Mouse (Mus musculus) adrenal gland, adult 18-20 months (tissue): ENCODE measurements at regions not wholly inside any gene's neighbourhood (a gene's known extent, or its start where the extent isn't known, plus 50 kb on each side); places are given as distances from the start of the nearest gene placed in this dataset.

Source experiments
- DNase-seq, 2 experiments: peaks; one replicate each; pipeline ENCODE4 v3.0.0; 2021 to 2022; ENCODE audit warnings: low spot score in 2 of 2

GRCm38 (mm10) chr3:133834459-133834858, 289.5 kb upstream of the Tet2 start:
- DNase-seq: no peak

GRCm38 (mm10) chr3:133846301-133846700, 301.4 kb upstream of the Tet2 start:
- no peak for DNase-seq

- DNase-seq: no peak
These were observed 329.4 kb upstream of the Tet2 start for GRCm38 (mm10) chr3:133874383-133874782.

- DNase-seq: peak; percentile 57 to 71
These were observed 331.6 kb upstream of the Tet2 start for GRCm38 (mm10) chr3:133876439-133877072.

GRCm38 (mm10) chr3:133877310-133877709, 332.4 kb upstream of the Tet2 start:
- no peak for DNase-seq

GRCm38 (mm10) chr3:133880626-133881025, 335.7 kb upstream of the Tet2 start:
- DNase-seq: no peak

- DNase-seq: no peak
These were observed 334.4 kb upstream of the Cxxc4 start for GRCm38 (mm10) chr3:133901931-133902330.

- no peak for DNase-seq
These were observed 314.1 kb upstream of the Cxxc4 start for GRCm38 (mm10) chr3:133922200-133922599.

- no peak for DNase-seq
These were observed 271.0 kb upstream of the Cxxc4 start for GRCm38 (mm10) chr3:133965322-133965721.

- DNase-seq: no peak
These were observed 268.1 kb upstream of the Cxxc4 start for GRCm38 (mm10) chr3:133968176-133968575.

GRCm38 (mm10) chr3:133972774-133973173, 263.5 kb upstream of the Cxxc4 start:
- DNase-seq: no peak

- DNase-seq: no peak
These were observed 248.6 kb upstream of the Cxxc4 start for GRCm38 (mm10) chr3:133987681-133988080.

GRCm38 (mm10) chr3:133993971-133994370, 242.3 kb upstream of the Cxxc4 start:
- no peak for DNase-seq

GRCm38 (mm10) chr3:133999965-134000364, 236.3 kb upstream of the Cxxc4 start:
- no peak for DNase-seq

GRCm38 (mm10) chr3:134000595-134000994, 235.7 kb upstream of the Cxxc4 start:
- no peak for DNase-seq

GRCm38 (mm10) chr3:134014805-134015204, 221.5 kb upstream of the Cxxc4 start:
- DNase-seq: no peak

- no peak for DNase-seq
These were observed 220.9 kb upstream of the Cxxc4 start for GRCm38 (mm10) chr3:134015412-134015811.

- peak in 1 of 2 experiments; percentile 17 for DNase-seq
These were observed 202.4 kb upstream of the Cxxc4 start for GRCm38 (mm10) chr3:134033862-134034261.

- DNase-seq: no peak
These were observed 199.9 kb upstream of the Cxxc4 start for GRCm38 (mm10) chr3:134036310-134036934.

- DNase-seq: no peak
These were observed 185.6 kb upstream of the Cxxc4 start for GRCm38 (mm10) chr3:134050649-134051048.

GRCm38 (mm10) chr3:134082461-134082860, 153.8 kb upstream of the Cxxc4 start:
- DNase-seq: no peak

- peak; percentile 29 to 35 for DNase-seq
These were observed 136.7 kb upstream of the Cxxc4 start for GRCm38 (mm10) chr3:134099471-134100125.
